Mouse (Mus musculus): ENCODE data around the gene Serpine2. TPM values are rescaled to one million over a fixed set of nuclear protein-coding genes. Genes with fewer than 3 reads are reported as not detected.

The Serpine2 gene
- 100 to 1,000 TPM; 186 to 189 TPM for total RNA-seq (2021)

DNA sequence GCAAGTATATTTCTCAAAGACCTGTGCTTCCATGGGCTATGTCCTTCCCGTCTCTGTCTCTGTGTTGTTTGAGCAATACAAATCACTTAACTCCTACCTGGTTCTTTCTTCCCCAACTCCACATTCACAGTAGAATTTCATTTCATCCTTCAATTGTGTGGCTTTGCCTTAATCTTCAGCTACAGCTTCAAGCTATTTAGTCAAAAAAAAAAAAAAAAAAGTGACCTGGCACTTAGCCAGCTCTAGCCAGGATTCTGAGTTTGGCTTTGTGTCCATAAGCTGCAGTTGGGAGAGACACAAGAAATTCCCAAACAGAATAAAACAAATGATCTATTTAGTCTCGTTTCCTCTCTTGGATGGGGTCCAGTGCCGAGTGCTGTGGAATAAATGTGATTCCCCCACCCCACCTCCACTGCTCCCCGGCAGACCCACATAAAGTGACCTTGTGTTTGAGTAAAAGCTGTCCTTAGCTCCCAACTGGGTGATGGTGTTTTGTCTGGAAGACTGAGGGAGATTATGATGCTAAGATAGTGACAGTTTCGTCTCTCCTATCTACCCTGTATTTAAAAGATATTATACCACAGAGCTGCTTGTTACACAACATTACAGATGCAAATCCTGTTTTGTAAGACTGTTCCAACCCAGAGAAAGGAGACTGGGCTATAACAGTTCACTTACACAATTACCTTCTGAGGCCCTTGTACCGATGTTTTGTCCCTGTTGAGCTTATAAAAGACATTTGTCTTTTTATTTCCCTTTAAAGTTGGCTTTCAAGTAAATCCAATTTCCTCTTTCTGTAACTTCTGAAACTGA lies at the start of gene Serpine2:
Serpine2 (minus strand) TSS at position 51 of the 813 bp plus-strand sequence.
- peak; percentile 51 to 65 for DNase-seq (ENCODE audit: extremely low spot score in 1 of 2, low spot score in 2 of 2)
- intact Hi-C loops (cut with DNase I), result no loop called here

DNA sequence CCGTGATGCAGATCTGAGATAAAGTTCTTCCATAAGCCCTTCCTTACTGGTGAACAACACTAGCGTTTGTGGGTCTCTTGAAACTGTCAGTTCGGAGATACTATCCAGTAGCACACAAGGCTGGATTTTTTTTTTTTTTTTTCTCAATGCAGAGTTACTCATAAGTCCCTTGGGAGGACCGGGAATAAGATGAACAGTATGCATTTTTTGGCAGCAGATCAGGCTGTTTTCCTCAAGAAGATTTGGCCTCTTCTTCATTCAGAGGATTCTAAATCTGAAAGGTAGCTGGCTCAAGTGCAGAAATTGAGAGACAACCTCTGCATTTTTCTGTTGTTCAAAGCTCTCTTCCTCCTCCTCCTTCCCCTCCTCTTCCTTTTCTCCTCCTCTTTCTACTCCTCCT lies 46.8 kb upstream of the Serpine2 start:
- intact Hi-C loops (cut with DNase I), result no loop called here
- DNase-seq (ENCODE audit: extremely low spot score in 1 of 2, low spot score in 2 of 2), result no peak

DNA sequence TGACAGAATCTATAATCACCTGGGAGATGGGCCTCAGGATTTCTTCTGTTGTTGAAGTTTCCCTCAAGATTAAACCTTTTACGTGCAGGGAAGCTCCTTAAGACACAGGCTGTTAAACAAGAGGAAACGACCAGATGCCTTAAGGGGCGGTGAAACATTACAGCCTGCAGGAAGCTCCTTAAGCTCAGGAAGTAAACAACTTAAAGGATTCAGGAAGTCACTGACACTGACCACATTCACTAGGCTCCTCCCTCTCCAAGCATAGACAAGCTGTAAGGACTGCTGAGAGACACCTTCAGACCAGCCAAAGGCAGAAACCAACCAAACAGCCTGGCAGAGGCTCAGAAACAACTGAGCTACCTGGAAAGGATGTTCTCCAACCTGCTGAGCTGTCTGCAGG lies 44.3 kb upstream of the Serpine2 start:
- DNase-seq (ENCODE audit: extremely low spot score in 1 of 2, low spot score in 2 of 2), result no peak
- intact Hi-C loops (cut with DNase I), result no loop called here

DNA sequence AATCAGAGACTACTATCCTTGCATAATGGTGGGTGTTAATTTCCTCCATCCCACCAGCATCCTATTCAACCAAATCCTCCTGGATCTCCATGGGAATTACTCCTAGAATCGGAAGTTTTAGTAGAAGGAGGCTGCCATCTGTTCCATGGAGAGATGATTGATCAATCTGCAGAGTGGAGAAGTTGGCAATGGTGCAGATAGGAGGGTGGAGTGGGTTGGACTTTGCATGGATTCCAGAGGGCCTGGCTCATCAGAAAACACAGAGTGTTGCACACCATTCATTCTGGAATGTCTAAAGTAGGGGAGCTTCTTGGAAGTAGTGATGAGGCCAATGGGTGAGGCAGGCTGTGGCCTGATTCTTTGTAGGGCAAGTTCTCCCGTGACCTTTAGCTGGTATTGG lies 41.9 kb upstream of the Serpine2 start:
- peak in 1 of 2 experiments; percentile 3 for DNase-seq (ENCODE audit: extremely low spot score in 1 of 2, low spot score in 2 of 2)
- intact Hi-C loops (cut with DNase I), result no loop called here

DNA sequence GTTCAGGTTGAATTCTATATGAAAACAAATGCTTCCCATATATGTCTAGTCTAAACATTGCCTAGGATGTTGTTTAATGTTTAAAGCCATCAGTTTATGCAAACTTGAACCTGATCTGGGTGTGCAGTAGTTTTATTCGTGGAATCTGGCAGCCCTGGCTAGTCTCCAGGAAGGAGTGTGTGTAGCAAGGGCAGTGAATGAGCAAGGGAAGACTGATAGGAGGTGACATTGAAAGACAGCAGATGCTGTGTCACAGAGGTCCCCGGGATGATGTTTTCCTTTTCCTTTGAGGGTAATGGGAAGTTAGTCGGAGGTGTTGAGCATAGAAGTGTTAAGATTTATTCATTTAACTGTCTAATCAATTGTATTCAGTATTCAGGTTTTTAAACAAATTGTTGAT lies 21.7 kb upstream of the Serpine2 start:
- intact Hi-C loops (cut with DNase I), result no loop called here
- DNase-seq (ENCODE audit: extremely low spot score in 1 of 2, low spot score in 2 of 2), result no peak

DNA sequence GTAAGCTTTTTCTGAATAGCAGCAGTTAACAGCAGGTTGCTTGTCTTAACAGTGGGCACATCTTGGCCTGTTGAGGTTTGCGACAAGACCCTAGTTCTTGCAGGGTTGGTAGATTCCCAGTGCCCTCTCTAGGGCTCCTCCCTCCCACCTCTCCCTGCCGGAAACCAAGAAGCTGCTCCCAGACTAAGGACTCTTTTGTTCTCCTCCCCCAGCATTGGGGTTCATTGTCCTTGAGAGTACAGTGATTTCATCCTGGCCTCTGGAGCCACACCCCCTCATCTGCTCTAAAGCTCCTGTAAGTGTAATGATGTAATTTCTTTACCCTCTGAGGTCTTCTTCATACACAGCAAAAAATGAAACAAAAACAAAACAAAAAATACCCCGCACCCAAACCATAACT lies 13.8 kb upstream of the Serpine2 start:
- DNase-seq (ENCODE audit: extremely low spot score in 1 of 2, low spot score in 2 of 2), result no peak

DNA sequence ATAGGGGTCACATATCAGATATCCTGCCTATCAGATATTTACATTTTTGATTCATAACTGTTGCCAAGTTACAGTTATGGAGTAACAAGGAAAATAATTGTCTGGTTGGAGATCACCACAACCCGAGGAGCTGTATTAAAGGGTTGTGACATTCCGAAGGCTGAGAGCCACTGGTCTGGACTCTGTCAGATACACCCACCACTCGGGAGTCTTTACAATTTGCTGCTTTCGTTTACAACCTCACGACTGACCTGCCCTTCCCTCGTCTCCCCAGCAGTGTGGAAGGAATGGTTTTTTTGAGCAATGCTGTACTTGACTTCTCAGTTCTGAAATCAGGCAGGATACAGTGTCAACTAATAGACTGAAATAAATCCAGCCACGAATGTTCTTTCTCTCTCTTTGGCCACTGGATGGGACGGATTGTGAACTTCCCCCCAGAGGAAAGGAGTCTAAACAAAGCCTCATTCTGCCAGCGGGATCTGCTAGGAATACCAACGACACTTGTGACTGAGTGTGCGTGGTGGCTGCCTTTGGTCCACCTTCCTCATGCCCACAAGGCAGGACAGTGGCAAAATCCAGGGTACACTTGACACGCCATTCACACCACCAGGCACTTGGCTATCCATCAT lies 455 bp downstream of the Serpine2 start:
- intact Hi-C loops (cut with DNase I), result no loop called here
- DNase-seq (ENCODE audit: extremely low spot score in 1 of 2, low spot score in 2 of 2), result peak; percentile 23 to 27

More for the DNA sequence above, 13.8 kb upstream of the Serpine2 start:
- intact Hi-C loops (cut with DNase I), result no loop called here

DNA sequence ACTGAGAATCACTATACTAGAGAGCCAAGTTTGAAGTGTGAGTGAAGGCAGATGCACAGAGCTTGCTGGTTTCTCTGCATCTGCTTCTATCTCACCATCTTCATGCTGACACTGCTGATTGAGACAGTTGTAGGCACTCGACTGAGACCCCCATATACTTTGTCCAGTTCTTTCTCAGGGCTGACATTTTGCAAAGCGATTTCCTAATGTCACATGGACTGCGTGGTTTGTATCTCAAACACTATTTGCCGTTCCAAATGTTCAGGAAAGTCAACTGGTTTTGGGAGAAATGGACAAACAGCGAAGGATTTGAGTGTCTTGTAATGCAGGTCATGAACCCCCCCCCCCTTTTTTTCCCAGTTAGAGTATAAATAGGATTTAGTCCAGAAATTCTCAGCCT lies 1.0 kb downstream of the Serpine2 start:
- intact Hi-C loops (cut with DNase I), result loop anchor here (10.0 kb wide), 1 partner anchor 245 kb away; no protein-coding TSS in a partner anchor
- DNase-seq (ENCODE audit: extremely low spot score in 1 of 2, low spot score in 2 of 2), result no peak

DNA sequence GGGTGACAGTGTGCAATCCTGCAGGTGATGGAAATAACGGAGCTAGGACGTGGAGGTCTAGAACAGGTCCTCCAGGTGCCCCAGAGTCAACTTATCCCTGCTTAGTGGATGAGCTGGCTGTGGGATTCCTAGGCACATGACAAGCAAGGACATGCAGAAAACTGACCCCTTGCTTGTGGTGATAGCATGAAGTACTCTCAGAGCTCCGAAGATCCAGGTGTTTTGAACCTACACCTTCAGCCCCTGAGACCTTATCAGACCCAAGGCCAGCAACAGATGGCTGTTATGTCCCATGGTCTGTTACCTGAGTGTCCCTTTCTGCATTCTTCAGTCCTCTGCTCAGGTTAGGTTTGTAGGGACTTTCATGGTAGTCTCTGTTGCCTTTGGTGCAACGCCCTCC lies 2.0 kb downstream of the Serpine2 start:
- DNase-seq (ENCODE audit: extremely low spot score in 1 of 2, low spot score in 2 of 2), result no peak
- intact Hi-C loops (cut with DNase I), result loop anchor here (10.0 kb wide), 1 partner anchor 246 kb away; no protein-coding TSS in a partner anchor

DNA sequence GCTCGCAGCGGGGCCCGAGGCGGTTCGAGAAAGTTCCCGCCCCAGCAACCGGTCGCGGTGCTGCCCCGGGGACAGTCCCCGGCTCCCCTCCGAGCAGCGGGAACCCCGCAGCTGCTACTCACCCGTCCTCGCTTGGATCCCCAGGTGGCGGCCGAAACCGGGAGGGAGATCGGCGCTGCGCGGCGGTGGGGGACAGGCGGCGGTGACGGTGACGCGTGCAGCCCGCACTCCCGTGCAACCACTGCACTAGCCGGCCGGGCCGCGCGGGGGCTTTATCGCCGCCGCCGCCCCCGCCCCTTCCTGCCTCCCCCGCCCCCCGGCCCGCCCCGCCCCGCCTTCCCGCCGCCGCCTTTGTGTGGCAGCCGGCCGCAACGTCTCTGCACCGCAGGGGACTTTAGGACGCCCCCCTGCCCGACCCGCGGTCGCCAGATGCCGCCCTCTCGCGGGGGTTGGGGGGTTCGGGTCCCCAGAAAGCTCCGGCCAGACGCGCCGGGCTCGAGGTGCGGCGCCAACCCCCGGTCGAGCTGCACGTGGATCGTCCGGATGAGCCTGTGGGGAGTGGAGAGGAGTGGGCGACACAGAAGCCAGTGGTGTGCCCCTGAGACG lies 2.5 kb downstream of the Serpine2 start:
- intact Hi-C loops (cut with DNase I), result loop anchor here (10.0 kb wide), 1 partner anchor 246 kb away; no protein-coding TSS in a partner anchor
- peak in 1 of 2 experiments; percentile 72 for DNase-seq (ENCODE audit: extremely low spot score in 1 of 2, low spot score in 2 of 2)

DNA sequence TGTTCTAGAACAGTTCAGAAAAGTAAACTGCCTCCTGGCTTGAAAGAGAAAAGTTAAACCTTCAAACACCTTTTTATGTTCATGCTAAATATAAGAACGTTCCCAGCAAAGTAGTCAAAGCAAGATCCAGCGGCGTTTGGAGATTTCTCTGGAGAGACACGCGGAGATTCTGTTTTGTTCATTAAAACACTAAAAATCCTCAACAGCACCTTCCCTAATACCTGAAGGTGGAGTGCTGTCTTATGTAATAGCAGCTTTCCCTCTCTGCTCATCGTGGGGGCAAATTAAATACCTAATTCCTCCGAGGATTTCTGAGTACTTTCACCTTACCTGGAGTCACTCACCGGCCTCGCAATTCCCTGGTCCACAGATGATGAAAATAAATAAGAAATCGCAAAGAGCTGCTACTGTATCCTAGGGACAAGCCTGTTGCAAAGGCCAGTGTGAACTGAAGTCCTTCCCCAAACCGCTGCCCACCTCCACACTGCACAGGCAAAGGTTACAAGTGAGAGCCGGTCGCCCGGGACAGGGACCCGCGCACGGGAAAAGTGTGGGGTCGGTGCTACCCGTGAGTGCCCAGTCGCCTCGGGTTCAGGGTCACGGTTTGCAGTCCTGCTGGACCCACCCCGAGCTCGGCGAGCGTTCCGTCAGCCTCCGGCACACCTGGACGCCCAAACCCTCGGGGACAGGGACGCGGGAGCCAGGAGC lies 3.1 kb downstream of the Serpine2 start:
- DNase-seq (ENCODE audit: extremely low spot score in 1 of 2, low spot score in 2 of 2), result no peak
- intact Hi-C loops (cut with DNase I), result loop anchor here (10.0 kb wide), 1 partner anchor 247 kb away; no protein-coding TSS in a partner anchor

DNA sequence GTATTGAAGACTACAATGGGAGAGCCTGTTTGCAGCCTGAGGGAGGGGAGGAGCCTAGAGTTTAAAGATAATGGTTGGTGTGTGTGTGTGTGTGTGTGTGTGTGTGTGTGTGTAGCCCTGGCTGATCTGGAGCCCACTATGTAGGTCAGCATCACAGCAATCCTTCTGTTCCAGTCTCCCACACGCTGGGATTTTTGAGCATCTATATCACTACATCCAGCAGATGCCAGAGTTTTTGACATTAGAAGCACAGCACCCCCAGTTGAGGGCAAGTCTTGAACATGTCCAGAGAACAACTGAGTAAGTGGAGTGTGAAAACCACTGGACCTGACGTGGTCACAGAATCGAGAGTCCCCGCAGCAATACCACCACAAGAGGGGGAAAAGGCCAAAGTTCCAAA lies 4.2 kb downstream of the Serpine2 start:
- intact Hi-C loops (cut with DNase I), result loop anchor here (10.0 kb wide), 1 partner anchor 248 kb away; no protein-coding TSS in a partner anchor
- no peak for DNase-seq (ENCODE audit: extremely low spot score in 1 of 2, low spot score in 2 of 2)

DNA sequence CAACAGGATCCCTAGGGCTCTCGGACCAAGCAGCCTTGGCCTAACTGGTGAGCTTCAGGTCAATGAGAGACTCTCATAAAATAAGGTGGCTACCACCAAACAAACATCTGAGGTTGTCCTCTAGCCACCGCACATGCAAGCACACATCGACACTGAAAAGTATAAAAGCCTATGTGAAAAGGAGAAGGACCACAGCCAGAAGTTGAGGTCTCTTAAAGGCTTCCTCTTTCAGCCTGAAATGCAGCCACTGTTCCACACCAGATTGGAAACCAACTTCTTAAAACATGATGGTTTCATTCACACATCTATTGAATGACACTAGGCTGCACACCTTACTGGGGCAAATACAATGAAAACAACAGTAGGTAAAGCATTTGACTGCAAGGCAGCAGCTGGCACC lies 7.5 kb downstream of the Serpine2 start:
- no peak for DNase-seq (ENCODE audit: extremely low spot score in 1 of 2, low spot score in 2 of 2)
- intact Hi-C loops (cut with DNase I), result loop anchor here (10.0 kb wide), 1 partner anchor 251 kb away; no protein-coding TSS in a partner anchor

DNA sequence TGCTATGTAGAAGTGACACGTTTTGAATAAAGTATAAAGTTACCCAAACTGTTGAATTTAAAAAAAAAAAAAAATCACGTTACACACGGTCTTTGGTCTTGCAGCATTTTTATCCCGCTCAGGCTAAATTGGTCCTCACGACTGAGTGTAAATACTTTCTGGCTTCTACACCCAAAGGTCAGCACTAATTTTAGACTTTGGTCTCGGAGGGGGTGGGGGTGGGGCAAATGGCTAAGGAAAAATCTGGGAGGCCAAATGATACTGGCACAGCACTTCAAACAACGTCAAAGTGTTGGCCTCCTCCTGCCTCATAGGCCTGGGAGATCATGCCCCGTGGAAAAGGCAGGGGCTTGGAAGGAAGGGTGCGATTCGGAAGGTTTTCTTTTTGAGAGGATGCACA lies 10.6 kb downstream of the Serpine2 start:
- intact Hi-C loops (cut with DNase I), result loop anchor here (10.0 kb wide), 1 partner anchor 254 kb away; no protein-coding TSS in a partner anchor
- DNase-seq (ENCODE audit: extremely low spot score in 1 of 2, low spot score in 2 of 2), result no peak

DNA sequence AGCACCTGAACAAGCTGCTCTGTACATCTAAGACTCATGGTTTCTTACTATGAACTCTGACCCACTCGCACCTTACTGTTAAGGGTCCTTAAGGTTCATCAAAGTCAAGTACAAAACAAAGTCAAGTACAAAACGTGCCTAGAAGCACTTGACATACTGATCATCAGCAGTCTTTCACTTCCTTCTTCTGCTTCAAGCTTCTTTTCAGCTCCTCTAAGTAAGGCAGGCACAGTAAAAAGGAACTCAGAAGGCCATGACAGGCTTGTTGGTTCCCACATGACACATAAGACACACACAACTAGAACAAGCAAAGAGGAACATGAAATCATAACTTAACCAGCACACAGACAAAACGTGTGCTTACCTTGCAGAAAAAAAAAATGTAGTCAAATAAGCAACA lies 12.3 kb downstream of the Serpine2 start:
- no peak for DNase-seq (ENCODE audit: extremely low spot score in 1 of 2, low spot score in 2 of 2)
- intact Hi-C loops (cut with DNase I), result no loop called here

DNA sequence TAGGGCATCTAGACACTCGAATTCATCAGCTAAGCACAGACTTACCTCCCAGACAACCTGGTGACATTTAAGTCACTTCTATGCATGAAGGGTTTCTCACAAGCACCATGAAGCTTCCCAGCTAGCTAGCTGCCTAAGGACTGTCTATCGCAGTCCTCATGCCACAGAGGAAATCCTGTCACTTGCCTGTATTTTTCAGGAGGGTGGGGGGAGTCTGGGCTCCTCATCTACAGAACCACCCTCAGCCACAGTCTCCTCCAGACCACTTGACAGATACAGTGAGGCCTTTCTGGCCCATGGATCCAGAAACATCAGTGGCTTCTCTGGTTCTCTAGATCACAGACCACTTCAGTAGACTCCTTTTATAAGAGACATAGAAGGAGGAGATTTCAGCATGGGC lies 14.1 kb downstream of the Serpine2 start:
- DNase-seq (ENCODE audit: extremely low spot score in 1 of 2, low spot score in 2 of 2), result no peak
- intact Hi-C loops (cut with DNase I), result no loop called here

DNA sequence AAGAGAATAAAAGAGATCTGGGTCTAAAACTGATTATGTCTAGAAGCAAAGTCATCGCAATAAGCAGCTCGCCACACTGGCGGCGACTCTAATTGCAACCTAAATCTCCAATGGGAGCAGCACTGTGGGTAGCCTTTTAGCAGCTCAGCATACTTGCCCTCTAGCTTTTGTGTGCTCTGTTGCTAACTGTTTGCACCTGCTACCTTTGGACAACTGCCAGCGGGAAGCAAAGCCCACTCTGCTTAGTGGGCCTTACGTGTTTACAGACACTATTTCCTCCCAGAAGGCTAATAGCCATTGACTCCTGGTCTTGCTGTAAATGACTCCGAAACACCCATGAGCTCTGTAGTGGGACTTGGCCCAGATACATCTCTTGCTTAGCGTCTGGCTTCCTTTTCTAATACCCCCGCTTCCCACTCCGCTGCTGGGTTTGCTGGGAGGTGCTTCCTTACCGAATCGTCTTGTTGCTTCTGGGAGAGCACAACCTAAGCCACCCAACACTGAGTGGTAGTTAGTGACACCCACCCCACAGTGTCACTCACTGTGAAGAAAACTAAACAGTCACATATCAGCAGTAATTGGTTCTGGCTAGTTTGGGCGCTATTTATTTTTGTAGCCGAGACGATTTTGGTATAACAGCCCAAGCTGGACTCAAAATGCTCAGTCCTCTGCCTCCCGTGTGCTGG lies 28.1 kb downstream of the Serpine2 start:
- peak in 1 of 2 experiments; percentile 53 for DNase-seq (ENCODE audit: extremely low spot score in 1 of 2, low spot score in 2 of 2)
- intact Hi-C loops (cut with DNase I), result no loop called here

DNA sequence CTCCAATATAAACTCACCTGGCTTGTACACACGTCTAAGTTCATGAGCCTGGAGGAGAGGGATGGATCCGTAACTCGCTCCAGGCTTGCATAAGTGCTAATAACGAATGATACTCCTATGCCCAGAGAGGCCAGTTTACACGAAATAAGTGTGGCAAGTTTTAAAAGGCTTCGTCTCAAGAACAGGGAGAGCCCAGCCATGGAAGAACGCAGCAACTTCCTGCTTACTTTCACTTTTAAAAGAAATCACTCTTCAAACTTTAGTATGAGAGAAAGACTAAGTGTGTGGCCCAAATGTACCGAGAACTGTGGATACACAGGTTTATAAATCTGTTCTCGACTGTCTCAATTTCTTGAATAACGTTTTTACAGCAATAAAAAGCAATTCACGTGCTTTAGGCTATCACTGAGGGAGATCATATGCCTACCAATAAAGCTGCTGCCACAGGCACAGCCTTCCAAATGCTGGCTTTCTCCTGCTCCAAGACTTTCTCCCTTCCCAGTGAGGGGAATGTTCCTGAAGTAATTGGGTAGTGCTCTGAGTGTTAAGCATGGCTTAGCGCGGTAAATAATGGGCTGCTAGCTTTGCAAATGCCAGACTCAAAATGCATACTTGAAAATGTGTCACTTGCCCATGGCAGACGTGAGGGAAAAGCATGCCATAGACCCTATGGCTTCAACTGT lies 36.9 kb downstream of the Serpine2 start:
- DNase-seq (ENCODE audit: extremely low spot score in 1 of 2, low spot score in 2 of 2), result no peak
- intact Hi-C loops (cut with DNase I), result no loop called here
